Mouse (Mus musculus): ENCODE data around the gene Atf4. TPM values are rescaled to one million over a fixed set of nuclear protein-coding genes. Genes with fewer than 3 reads are reported as not detected.

Atf4 gene
- polyA plus RNA-seq, 1 experiment from 2014 or later = 102 TPM

DNA sequence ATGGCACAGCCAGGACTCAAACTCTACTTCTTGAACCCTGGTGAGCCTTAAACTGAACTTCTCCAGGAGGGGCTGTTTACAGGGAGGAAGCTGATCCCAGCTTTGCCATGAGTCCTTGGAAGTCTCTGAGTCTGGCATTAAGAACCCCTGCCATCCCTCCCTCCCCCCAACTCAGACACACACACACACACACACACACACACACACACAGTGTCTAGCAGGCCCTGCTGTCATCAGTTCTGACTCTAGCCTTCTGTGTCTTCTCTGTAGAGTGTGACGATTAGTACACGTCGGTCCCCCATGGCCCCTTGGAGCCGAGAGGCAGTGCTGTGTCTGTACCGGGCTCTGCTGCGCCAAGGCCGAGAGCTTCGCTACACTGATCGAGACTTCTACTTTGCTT lies 19.4 kb upstream of the Atf4 start, which contains the start of gene AC140267.1:
Gene AC140267.1 (plus strand): TSS at position 301 of the 400 bp plus-strand sequence.
- whole genome bisulfite sequencing = 98% methylated on average over 9 of the region's 9 CpGs
- ATAC-seq (ENCODE audit: low FRiP score) (no peak), DNase-seq (ENCODE audit: low spot score) (no peak)
- Histone ChIP-seq H3K4me1 (replicated peaks; ENCODE audit: control insufficient read depth, insufficient read depth, low read length) (peaks cover 11% of the 10 kb centered on the region), H3K36me3 (replicated peaks; ENCODE audit: control insufficient read depth, insufficient read depth) (peaks cover 40% of the 10 kb centered on the region), H3K4me3 (replicated peaks; ENCODE audit: low read length) (peak within 1 kb of the TSS; percentile 90), H3K9me3 (ENCODE audit: control insufficient read depth, low read length) (no peaks in the 10 kb centered on the region), H3K4me2 (replicated peaks) (peak within 1 kb of the TSS; percentile 75), H3K27me3 (ENCODE audit: control insufficient read depth, insufficient read depth, low read length) (no peaks in the 10 kb centered on the region), H3K27ac (no peak within 1 kb of the TSS), H3K9ac (peak within 1 kb of the TSS; percentile 89)

DNA sequence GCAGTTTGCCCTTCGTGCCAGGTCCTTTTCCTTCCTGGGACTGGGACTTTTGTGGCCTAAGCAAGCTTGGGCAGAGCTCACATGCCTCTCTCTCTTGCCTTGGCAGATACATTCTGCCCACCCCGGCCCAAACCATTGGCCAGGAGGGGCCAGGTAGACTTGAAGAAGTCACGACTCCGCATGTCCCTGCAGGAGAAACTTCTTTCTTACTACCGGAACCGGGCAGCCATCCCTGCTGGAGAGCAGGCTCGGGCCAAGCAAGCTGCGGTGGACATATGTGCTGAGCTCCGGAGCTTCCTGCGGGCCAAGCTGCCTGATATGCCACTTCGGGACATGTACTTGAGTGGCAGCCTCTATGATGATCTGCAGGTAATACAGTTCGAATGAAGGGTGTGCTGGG lies 6.8 kb upstream of the Atf4 start:
- H3K27ac ChIP-seq = no peak overlapping the region
- no peak overlapping the region for H3K4me3 ChIP-seq (replicated peaks; ENCODE audit: low read length)
- 94% methylated on average over 12 of the region's 12 CpGs for WGBS
- no peak overlapping the region for H3K9ac ChIP-seq
- H3K9me3 ChIP-seq (ENCODE audit: control insufficient read depth, low read length) = no peaks in the 10 kb centered on the region
- peaks cover 82% of the 10 kb centered on the region for H3K36me3 ChIP-seq (replicated peaks; ENCODE audit: control insufficient read depth, insufficient read depth)
- no peaks in the 10 kb centered on the region for H3K4me1 ChIP-seq (replicated peaks; ENCODE audit: control insufficient read depth, insufficient read depth, low read length)
- ATAC-seq (ENCODE audit: low FRiP score) (no peak), DNase-seq (ENCODE audit: low spot score) (no peak)
- no peak overlapping the region for H3K4me2 ChIP-seq (replicated peaks)
- no peaks in the 10 kb centered on the region for H3K27me3 ChIP-seq (ENCODE audit: control insufficient read depth, insufficient read depth, low read length)

DNA sequence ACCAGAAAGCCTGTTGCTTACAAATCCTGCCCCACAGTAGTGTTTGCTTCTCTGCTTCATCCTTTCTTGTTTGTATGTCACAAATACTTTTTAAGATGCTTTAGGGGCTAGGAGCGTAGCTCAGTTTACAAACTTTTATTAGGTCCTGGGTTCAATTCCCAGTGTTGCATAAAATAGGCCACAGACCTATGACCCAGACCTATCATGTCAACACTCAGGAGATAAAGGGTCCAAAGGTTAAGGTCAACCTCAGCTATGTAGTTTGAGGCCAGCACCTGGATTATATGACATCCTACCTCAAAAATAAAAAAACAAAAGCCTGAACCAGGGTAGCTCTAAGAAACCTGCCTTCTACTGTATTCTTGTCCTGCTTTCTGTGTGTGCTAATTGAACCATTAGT lies 6.4 kb upstream of the Atf4 start:
- no peaks in the 10 kb centered on the region for H3K9me3 ChIP-seq (ENCODE audit: control insufficient read depth, low read length)
- H3K36me3 ChIP-seq (replicated peaks; ENCODE audit: control insufficient read depth, insufficient read depth) = peaks cover 80% of the 10 kb centered on the region

DNA sequence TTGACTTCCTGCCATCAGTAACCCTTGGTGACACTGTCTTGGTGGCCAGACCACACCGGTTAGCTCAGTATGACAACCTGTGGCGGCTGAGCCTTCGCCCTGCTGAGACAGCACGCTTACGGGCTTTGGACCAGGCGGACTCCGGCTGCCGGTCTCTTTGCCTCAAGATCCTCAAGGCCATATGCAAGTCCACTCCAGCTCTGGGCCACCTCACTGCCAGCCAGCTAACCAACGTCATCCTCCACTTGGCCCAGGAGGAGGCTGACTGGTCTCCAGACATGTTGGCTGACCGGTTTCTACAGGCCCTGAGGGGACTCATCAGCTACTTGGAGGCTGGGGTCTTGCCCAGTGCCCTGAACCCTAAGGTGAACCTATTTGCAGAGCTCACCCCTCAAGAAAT lies 5.3 kb upstream of the Atf4 start:
- no peak overlapping the region for H3K27ac ChIP-seq

More for the DNA sequence above, 6.4 kb upstream of the Atf4 start:
- no peak overlapping the region for H3K4me2 ChIP-seq (replicated peaks)
- H3K27me3 ChIP-seq (ENCODE audit: control insufficient read depth, insufficient read depth, low read length) = no peaks in the 10 kb centered on the region
- H3K4me1 ChIP-seq (replicated peaks; ENCODE audit: control insufficient read depth, insufficient read depth, low read length) = peaks cover under 1% of the 10 kb centered on the region
- ATAC-seq (ENCODE audit: low FRiP score) (no peak), DNase-seq (ENCODE audit: low spot score) (no peak)
- no peak overlapping the region for H3K27ac ChIP-seq
- 96% methylated on average over 1 of the region's 1 CpGs for WGBS
- no peak overlapping the region for H3K4me3 ChIP-seq (replicated peaks; ENCODE audit: low read length)
- no peak overlapping the region for H3K9ac ChIP-seq

DNA sequence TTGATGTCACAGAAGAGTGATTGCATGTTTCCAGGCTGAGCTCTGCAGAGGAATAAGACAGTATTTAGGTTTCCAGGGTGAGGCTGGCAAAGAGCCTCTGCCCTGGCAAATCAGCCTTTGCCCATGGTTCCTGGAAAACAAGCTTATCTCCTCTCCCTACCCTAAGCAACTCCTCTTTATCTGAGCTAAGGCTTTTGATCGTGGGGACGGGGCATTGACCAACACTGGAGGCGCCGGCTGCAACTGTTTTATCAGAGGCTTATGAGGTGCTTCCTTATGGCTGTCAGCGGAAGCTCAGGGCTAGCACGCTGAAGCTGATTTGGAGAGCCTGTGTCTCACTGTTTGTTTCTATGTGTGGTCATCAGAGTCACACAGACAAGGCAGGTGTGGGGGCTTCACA lies 4.4 kb upstream of the Atf4 start:
- 94% methylated on average over 6 of the region's 6 CpGs for WGBS
- DNase-seq (ENCODE audit: low spot score) (no peak), ATAC-seq (ENCODE audit: low FRiP score) (no peak)
- no peak overlapping the region for H3K4me2 ChIP-seq (replicated peaks)
- peaks cover 10% of the 10 kb centered on the region for H3K4me1 ChIP-seq (replicated peaks; ENCODE audit: control insufficient read depth, insufficient read depth, low read length)
- peaks cover 76% of the 10 kb centered on the region for H3K36me3 ChIP-seq (replicated peaks; ENCODE audit: control insufficient read depth, insufficient read depth)
- H3K27ac ChIP-seq = no peak overlapping the region
- no peaks in the 10 kb centered on the region for H3K27me3 ChIP-seq (ENCODE audit: control insufficient read depth, insufficient read depth, low read length)
- H3K9ac ChIP-seq = no peak overlapping the region
- no peaks in the 10 kb centered on the region for H3K9me3 ChIP-seq (ENCODE audit: control insufficient read depth, low read length)
- no peak overlapping the region for H3K4me3 ChIP-seq (replicated peaks; ENCODE audit: low read length)

More for the DNA sequence above, 5.3 kb upstream of the Atf4 start:
- no peaks in the 10 kb centered on the region for H3K27me3 ChIP-seq (ENCODE audit: control insufficient read depth, insufficient read depth, low read length)
- 97% methylated on average over 10 of the region's 10 CpGs for WGBS
- DNase-seq (ENCODE audit: low spot score) (no peak), ATAC-seq (ENCODE audit: low FRiP score) (no peak)
- H3K4me3 ChIP-seq (replicated peaks; ENCODE audit: low read length) = no peak overlapping the region
- no peaks in the 10 kb centered on the region for H3K9me3 ChIP-seq (ENCODE audit: control insufficient read depth, low read length)
- H3K4me2 ChIP-seq (replicated peaks) = no peak overlapping the region
- H3K36me3 ChIP-seq (replicated peaks; ENCODE audit: control insufficient read depth, insufficient read depth) = peaks cover 80% of the 10 kb centered on the region
- H3K4me1 ChIP-seq (replicated peaks; ENCODE audit: control insufficient read depth, insufficient read depth, low read length) = peaks cover 10% of the 10 kb centered on the region
- no peak overlapping the region for H3K9ac ChIP-seq

DNA sequence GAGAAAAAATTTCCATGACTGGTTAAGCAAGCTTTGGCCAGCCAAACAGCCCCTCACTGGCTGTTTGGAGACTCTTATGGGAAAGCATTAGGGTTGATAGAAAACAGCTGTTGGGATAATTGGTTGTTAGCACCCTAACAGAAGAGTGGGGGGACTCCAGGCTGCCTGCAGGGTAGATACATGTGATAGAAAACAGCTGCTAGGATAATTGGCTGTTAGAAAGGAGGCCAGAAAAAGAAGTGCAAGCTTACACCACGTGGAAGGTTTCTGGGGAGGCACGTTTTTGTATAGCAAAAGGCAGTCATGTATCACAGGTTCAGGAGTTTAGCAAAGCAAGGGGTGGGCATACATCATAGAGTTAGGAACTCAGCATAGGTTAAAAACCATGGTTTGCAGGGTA lies 1.5 kb upstream of the Atf4 start:
- no peaks in the 10 kb centered on the region for H3K9me3 ChIP-seq (ENCODE audit: control insufficient read depth, low read length)
- H3K9ac ChIP-seq = no peak overlapping the region
- ATAC-seq (ENCODE audit: low FRiP score) (no peak), DNase-seq (ENCODE audit: low spot score) (no peak)
- H3K27ac ChIP-seq = peak overlapping the region; percentile 99; the same call in 1 of the 2 replicates
- WGBS = 45% methylated on average over 2 of the region's 2 CpGs
- H3K4me3 ChIP-seq (replicated peaks; ENCODE audit: low read length) = no peak overlapping the region
- H3K4me2 ChIP-seq (replicated peaks) = no peak overlapping the region
- peaks cover 71% of the 10 kb centered on the region for H3K36me3 ChIP-seq (replicated peaks; ENCODE audit: control insufficient read depth, insufficient read depth)
- H3K27me3 ChIP-seq (ENCODE audit: control insufficient read depth, insufficient read depth, low read length) = no peaks in the 10 kb centered on the region
- peaks cover 27% of the 10 kb centered on the region for H3K4me1 ChIP-seq (replicated peaks; ENCODE audit: control insufficient read depth, insufficient read depth, low read length)

DNA sequence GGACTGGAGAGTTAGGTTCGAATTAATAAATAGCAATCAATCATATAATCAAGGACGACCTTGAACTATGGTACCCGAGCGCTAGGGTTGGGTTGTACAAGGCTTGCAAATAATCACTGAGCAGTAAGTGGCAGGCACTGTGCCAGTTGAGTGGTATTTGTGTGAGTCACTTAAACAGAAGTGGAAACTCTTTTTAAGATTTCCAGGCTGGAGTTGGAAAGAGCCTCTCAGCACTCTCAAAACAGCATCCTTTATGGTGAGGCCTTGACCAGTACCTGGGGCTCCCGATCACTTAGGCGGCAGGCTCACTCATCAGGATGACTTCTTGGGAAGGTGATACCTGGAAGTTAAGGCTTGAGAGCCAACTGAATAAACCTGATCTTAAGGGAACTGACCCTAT lies 777 bp upstream of the Atf4 start:
- ATAC-seq (ENCODE audit: low FRiP score) (no peak), DNase-seq (ENCODE audit: low spot score) (no peak)
- Histone ChIP-seq H3K36me3 (replicated peaks; ENCODE audit: control insufficient read depth, insufficient read depth) (peaks cover 68% of the 10 kb centered on the region), H3K9ac (peak overlapping the region; percentile 78), H3K4me3 (replicated peaks; ENCODE audit: low read length) (peak overlapping the region; percentile 97), H3K4me2 (replicated peaks) (peak overlapping the region; percentile 94), H3K9me3 (ENCODE audit: control insufficient read depth, low read length) (no peaks in the 10 kb centered on the region), H3K27me3 (ENCODE audit: control insufficient read depth, insufficient read depth, low read length) (no peaks in the 10 kb centered on the region), H3K4me1 (replicated peaks; ENCODE audit: control insufficient read depth, insufficient read depth, low read length) (peaks cover 27% of the 10 kb centered on the region), H3K27ac (peak overlapping the region; percentile 99)
- 64% methylated on average over 6 of the region's 6 CpGs for WGBS

DNA sequence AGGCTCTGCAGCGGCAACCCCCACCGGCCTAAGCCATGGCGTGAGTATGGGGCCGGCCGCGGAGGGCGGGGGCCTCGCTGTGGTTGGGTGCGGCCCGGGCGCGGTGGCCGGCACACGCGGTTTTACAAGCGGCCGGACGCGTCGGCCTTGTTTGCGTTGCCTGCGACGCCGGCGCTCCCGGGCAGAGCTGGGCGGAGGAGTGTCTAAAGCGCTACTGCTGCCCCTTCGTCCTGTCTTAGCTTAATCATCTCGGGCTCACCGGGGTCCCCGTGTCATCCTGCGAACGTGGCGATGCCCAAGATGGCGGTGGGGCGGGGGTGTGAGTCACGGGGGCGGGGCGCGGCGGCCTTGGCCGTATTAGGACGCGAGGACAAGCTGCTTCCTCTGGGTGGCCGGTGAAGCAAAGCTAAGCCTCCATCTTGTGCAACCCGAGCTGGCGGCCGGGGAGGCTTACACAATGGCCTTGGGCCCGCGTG lies 700 bp downstream of the Atf4 start:
- DNase-seq (ENCODE audit: low spot score) (peak; percentile 72), ATAC-seq (ENCODE audit: low FRiP score) (peak; percentile 7)
- H3K9ac ChIP-seq = peak overlapping the region; percentile 100
- H3K27me3 ChIP-seq (ENCODE audit: control insufficient read depth, insufficient read depth, low read length) = no peaks in the 10 kb centered on the region
- H3K9me3 ChIP-seq (ENCODE audit: control insufficient read depth, low read length) = no peaks in the 10 kb centered on the region
- peak overlapping the region; percentile 99 for H3K27ac ChIP-seq
- H3K4me3 ChIP-seq (replicated peaks; ENCODE audit: low read length) = peak overlapping the region; percentile 97
- H3K36me3 ChIP-seq (replicated peaks; ENCODE audit: control insufficient read depth, insufficient read depth) = peaks cover 65% of the 10 kb centered on the region
- H3K4me2 ChIP-seq (replicated peaks) = peak overlapping the region; percentile 94
- under 1% methylated on average over 50 of the region's 51 CpGs for WGBS
- H3K4me1 ChIP-seq (replicated peaks; ENCODE audit: control insufficient read depth, insufficient read depth, low read length) = peaks cover 27% of the 10 kb centered on the region

DNA sequence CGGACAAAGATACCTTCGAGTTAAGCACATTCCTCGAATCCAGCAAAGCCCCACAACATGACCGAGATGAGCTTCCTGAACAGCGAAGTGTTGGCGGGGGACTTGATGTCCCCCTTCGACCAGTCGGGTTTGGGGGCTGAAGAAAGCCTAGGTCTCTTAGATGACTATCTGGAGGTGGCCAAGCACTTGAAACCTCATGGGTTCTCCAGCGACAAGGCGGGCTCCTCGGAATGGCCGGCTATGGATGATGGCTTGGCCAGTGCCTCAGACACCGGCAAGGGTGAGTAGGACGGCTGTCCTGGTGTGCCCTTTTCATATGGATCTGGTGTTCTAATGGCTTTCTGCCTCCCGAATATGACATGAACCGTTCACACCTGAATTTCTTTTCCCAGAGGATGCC lies 1.3 kb downstream of the Atf4 start:
- Histone ChIP-seq H3K4me2 (replicated peaks) (peak overlapping the region; percentile 94), H3K27me3 (ENCODE audit: control insufficient read depth, insufficient read depth, low read length) (no peaks in the 10 kb centered on the region), H3K4me1 (replicated peaks; ENCODE audit: control insufficient read depth, insufficient read depth, low read length) (peaks cover 27% of the 10 kb centered on the region), H3K36me3 (replicated peaks; ENCODE audit: control insufficient read depth, insufficient read depth) (peaks cover 60% of the 10 kb centered on the region), H3K9ac (peak overlapping the region; percentile 100), H3K27ac (peak overlapping the region; percentile 99), H3K9me3 (ENCODE audit: control insufficient read depth, low read length) (no peaks in the 10 kb centered on the region), H3K4me3 (replicated peaks; ENCODE audit: low read length) (peak overlapping the region; percentile 97)
- DNase-seq (ENCODE audit: low spot score) (no peak), ATAC-seq (ENCODE audit: low FRiP score) (no peak)
- WGBS = 14% methylated on average over 16 of the region's 16 CpGs
